Mouse (Mus musculus) MEL (cell line): ENCODE data around the gene Sec23ip.

ENCODE experiments used
- POLR2A ChIP-seq, 2 experiments: IDR thresholded peaks; 2 replicates each; pipeline ENCODE4 v1.6.1; 2011 to 2012; ENCODE audit warnings: low read length in 2 of 2, mild to moderate bottlenecking in 2 of 2, control low read depth in 1 of 2, improper control_type of control experiment in 1 of 2, low read depth in 1 of 2, moderate library complexity in 1 of 2; ENCODE audit not compliant: control insufficient read depth in 1 of 2, insufficient read depth in 1 of 2, poor library complexity in 1 of 2
- TAL1 ChIP-seq: IDR thresholded peaks from 2 replicates; pipeline ENCODE4 v1.6.1; 2012; ENCODE audit warnings: mild to moderate bottlenecking, inconsistent platforms, low read length, moderate library complexity, mixed read lengths

DNA sequence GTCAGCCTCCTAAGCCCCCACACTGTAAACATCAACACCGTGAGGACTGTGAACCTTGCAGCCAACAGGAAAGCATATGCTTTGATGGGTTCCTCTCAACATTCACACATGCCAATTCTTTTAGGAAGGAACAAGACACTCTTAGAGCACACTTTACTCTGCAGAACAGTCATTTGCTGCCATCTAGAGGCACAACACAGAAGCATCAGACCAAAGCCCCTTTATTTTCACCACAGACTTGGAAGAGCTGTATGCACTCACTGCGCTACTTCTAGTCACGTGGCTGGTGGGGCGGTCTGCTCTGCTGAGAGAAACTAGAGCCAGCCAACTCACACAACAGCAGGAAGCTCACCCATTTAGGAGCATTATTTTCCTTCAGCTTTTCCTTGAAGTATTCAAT, 20.0 kb upstream of the Sec23ip start:
- TF ChIP-seq TAL1 (no peak), POLR2A (IDR thresholded peaks at IDR 0.05; ENCODE audit: control insufficient read depth in 1 of 2, insufficient read depth in 1 of 2, low read depth in 1 of 2, low read length in 2 of 2, poor library complexity in 1 of 2) (no peak)
